Mouse (Mus musculus) brain, embryonic 14.5 days (tissue): ENCODE results near the gene Daam1.

Source experiments
- CTCF ChIP-seq: fragments of 200-500 bp; IDR thresholded peaks from 2 replicates; pipeline ENCODE4 v1.5.1; 2012; ENCODE audit warnings: inconsistent platforms, mild to moderate bottlenecking, moderate library complexity, borderline replicate concordance; ENCODE audit not compliant: insufficient read depth, insufficient read length; ENCODE audit errors: extremely low read depth
- POLR2A ChIP-seq: fragments of 200-500 bp; IDR thresholded peaks from 2 replicates; pipeline ENCODE4 v1.6.1; 2012; ENCODE audit warnings: mild to moderate bottlenecking, inconsistent platforms, borderline replicate concordance; ENCODE audit not compliant: poor library complexity, insufficient read depth, insufficient read length, severe bottlenecking; ENCODE audit errors: extremely low read depth

DNA sequence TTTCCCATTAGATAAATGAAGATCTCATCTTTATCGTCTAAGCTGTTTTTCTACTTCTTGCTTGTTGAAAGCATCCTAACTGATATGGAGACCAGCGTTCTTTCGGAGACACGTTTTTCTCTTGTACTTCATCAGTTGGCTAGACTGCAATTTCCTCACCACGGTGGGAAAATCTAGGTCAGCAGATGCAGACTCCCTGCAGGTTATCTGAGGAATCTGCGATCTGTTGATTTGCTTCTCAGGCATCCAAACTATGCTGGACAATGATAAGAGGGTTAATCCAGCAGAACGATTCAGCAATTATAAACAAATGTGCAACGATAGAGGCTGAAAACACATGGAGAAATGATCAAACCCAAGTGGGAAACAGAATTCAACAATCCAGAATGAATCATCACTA, 208.6 kb downstream of the Daam1 start:
- no peak for TF ChIP-seq CTCF
- no peak for TF ChIP-seq POLR2A
